Mouse (Mus musculus): ENCODE data around the gene 4933428M09Rik.
"Not testable (repeated sequence)": the region's sequence is repeated elsewhere in the genome, so short reads cannot be mapped to it uniquely, and the experiment has no call there.

4933428M09Rik gene

DNA sequence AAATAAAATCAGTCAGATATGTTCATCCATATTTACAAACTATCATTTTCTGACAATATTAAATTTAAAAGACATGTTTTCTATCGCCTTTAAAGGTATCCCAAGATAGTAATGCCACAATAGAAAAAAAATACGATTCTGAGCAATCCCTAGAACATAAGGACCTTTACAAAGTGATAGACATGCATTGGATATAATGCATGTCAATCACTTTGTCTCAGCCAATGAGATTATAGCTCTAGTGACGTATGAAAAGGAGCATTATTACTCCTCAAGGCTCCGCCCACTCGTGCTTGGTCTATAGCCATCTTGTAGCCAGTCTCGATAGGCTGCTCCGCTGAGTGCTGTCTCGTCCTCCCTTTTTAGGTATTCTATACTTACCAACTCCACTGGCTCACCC is at the start of gene 4933428M09Rik:
4933428M09Rik (plus strand) TSS at position 301 of the 400 bp plus-strand sequence.
- DNase-seq (ENCODE audit: low spot score in 2 of 2) = no peak

- no peak for DNase-seq (ENCODE audit: low spot score in 2 of 2)
Measured at GRCm38 (mm10) chrX:139134031-139134430, 45.0 kb upstream of the 4933428M09Rik start.

GRCm38 (mm10) chrX:139191506-139191905 is 12.5 kb downstream of the 4933428M09Rik start:
- DNase-seq (ENCODE audit: low spot score in 2 of 2) = peak in 1 of 2 experiments; percentile 12

DNA sequence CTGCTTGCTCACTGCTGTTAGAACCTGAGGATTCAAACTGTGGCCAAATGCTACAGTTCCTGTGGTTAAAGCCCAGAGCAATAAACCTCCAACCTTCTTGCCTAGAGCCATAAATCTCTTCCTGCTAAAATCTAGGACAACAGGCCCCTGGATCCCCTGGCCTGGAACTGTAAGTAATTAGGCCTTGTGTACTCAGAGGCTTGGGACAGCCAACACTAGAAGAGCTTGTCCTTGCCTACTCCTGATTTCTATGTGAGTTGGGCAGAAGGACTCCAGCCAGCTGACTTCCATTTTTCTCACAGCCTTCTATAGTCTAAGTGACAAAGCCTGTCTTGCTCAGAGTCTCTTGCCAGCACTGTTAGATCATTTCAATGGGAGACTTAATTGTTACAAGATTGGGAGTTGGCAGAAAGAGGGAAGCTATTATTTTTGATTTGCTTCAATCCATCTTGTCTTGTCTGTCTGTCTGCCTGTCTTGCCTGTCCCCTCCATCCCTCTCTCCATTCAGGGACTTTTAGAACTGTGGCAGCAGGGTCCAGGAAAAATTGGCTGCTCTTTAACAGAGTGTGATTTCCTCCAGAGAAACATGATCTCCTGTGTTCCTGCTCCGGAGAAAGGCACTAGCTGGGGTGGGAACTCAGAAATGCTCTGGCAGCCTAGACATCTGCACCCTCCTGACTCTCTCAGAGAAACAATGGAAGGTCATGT is 15.7 kb downstream of the 4933428M09Rik start:
- no peak for DNase-seq (ENCODE audit: low spot score in 2 of 2)

GRCm38 (mm10) chrX:139209191-139209828 is 30.3 kb downstream of the 4933428M09Rik start:
- not testable (repeated sequence) for DNase-seq (ENCODE audit: low spot score in 2 of 2)

- peak; percentile 6 to 56 for DNase-seq (ENCODE audit: low spot score in 2 of 2)
Measured at GRCm38 (mm10) chrX:139209829-139210225, 30.8 kb downstream of the 4933428M09Rik start, which contains the start of gene Mum1l1. Gene Mum1l1, plus strand, starts transcription at chrX:139210042.

DNA sequence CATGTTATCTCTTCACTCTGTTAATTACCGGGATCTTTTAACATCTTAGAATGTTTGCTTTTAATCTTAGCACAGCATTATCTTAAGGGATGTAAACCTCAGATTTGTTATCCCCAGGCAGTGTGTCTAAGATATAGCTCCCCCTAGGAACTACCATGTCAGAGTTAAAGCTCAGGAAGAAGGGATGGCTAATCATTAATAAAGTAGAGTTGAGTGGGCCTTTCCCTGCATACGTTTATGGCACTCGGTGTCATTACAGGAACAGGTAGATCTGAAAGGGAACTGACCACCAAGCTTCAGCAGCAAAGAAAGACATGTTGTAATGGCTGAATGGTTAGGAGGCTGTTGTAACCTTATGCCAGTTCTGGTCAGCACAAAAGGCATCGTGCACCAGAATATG is 35.7 kb downstream of the 4933428M09Rik start:
- DNase-seq (ENCODE audit: low spot score in 2 of 2) = no peak

DNA sequence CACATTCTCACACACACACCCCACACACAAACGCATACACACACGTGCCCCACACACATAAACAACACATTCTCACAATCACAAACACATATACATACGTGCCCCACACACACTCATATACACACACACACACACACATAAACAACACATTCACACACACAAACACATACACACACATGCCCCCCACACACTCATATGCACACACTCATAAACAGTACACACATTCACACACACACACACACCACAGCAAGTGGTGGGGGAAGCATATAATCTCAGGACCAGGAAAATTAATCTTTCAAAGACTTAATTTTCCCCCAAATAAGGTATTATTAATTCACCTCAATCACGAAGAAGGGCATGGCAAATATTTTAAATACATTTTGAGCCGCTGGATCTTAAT is 37.4 kb downstream of the 4933428M09Rik start:
- no peak for DNase-seq (ENCODE audit: low spot score in 2 of 2)

GRCm38 (mm10) chrX:139216991-139217593 is 38.1 kb downstream of the 4933428M09Rik start:
- DNase-seq (ENCODE audit: low spot score in 2 of 2) = peak in 1 of 2 experiments; percentile 12

GRCm38 (mm10) chrX:139217776-139218175 is 38.7 kb downstream of the 4933428M09Rik start:
- DNase-seq (ENCODE audit: low spot score in 2 of 2) = no peak

- peak in 1 of 2 experiments; percentile 26 for DNase-seq (ENCODE audit: low spot score in 2 of 2)
Measured at GRCm38 (mm10) chrX:139219017-139219416, 40.0 kb downstream of the 4933428M09Rik start.

DNA sequence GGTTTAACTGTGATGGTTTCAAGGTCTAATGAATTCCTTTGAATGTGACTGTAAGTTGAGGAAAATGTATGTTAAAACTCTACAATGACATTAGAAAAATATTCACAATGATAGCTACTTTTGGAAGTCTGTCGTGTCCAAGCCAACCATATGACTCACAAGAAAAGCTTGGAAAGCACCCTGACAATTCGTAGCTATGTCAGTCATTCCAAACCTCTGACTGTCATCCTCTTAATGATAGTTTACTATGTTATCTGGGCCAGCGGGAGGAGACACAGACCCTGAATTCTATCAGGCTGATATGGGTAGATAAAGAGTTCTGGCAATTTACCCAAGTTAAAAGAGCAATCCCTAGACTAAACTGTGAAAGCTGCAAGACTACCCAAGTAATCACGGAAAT is 41.8 kb downstream of the 4933428M09Rik start:
- DNase-seq (ENCODE audit: low spot score in 2 of 2) = no peak

DNA sequence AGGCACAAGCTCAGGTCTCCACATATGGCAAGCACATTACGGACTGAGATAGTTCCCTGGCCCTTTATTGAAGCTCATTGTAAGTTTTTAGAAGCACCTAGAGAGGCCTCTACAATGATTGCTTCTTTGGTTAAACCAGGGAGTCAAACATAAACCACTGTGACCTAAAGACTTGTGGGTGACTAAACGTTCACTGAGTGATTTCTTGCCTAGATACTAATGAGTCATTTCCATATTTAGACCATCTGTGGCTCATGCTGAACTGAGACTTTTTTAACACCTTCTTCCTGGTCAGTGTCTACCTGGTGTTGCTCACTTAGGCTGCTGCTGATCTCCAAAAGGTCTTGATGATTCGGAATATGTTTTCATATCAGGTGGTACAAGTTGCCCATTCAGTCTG is 42.9 kb downstream of the 4933428M09Rik start:
- no peak for DNase-seq (ENCODE audit: low spot score in 2 of 2)
